Mouse (Mus musculus) thymus, adult 2 months (tissue): ENCODE data around the gene Lama5. TPM values are rescaled to one million over a fixed set of nuclear protein-coding genes. Genes with fewer than 3 reads are reported as not detected.

Experiments used
- DNase-seq: peaks from one replicate; pipeline ENCODE4 v3.0.0; 2021
- H3K27ac ChIP-seq: fragments of 200-500 bp; 2 replicates; pipeline ENCODE4 v1.5.1; 2012; ENCODE audit warnings: low read length, control low read depth; ENCODE audit not compliant: control insufficient read depth, insufficient read depth
- H3K27me3 ChIP-seq: fragments of 200-500 bp; 2 replicates; pipeline ENCODE4 v1.6.1; 2012; ENCODE audit warnings: mild to moderate bottlenecking, low read length, moderate library complexity, mixed read lengths; ENCODE audit not compliant: control insufficient read depth, insufficient read depth
- H3K36me3 ChIP-seq: fragments of 200-500 bp; 2 replicates; pipeline ENCODE4 v1.6.1; 2012; ENCODE audit warnings: mild to moderate bottlenecking, low read length, moderate library complexity; ENCODE audit not compliant: control insufficient read depth, insufficient read depth
- H3K4me1 ChIP-seq: fragments of 200-500 bp; replicated peaks from 2 replicates; pipeline ENCODE4 v1.6.1; 2012; ENCODE audit warnings: low read length; ENCODE audit not compliant: control insufficient read depth, insufficient read depth
- H3K4me3 ChIP-seq: fragments of 200-500 bp; 2 replicates; pipeline ENCODE4 v1.5.1; 2012; ENCODE audit warnings: mild to moderate bottlenecking, low read length, control low read depth, moderate library complexity; ENCODE audit not compliant: control insufficient read depth, insufficient read depth
- CTCF ChIP-seq: fragments of 200-500 bp; IDR thresholded peaks from 2 replicates; pipeline ENCODE4 v1.5.1; 2012; ENCODE audit warnings: mild to moderate bottlenecking, control low read depth, low read length, moderate library complexity, borderline replicate concordance; ENCODE audit not compliant: control insufficient read depth, poor library complexity, insufficient read depth; ENCODE audit errors: extremely low read depth
- POLR2A ChIP-seq: fragments of 200-500 bp; IDR thresholded peaks from 2 replicates; pipeline ENCODE4 v1.6.1; 2012; ENCODE audit warnings: mild to moderate bottlenecking, low read length, control low read depth, moderate library complexity; ENCODE audit not compliant: control insufficient read depth, poor library complexity, insufficient read depth; ENCODE audit errors: extremely low read depth
- WGBS: fragments of 180-500 bp; shearing (Covaris S2); methylation state at CpG from one replicate; pipeline ENCODE4 v1.1.7; 2018; 5-methylcytosine and 5-hydroxymethylcytosine counted together
- polyA plus RNA-seq: library from polyadenylated mRNA; depleted of rRNA; stranded (reverse); fragments of >200 nt; gene quantifications from 2 replicates; pipeline ENCODE4 v1.2.3, GENCODE M21; 2012

Lama5 gene
- polyA plus RNA-seq, 1 experiment, result 13.1 TPM

DNA sequence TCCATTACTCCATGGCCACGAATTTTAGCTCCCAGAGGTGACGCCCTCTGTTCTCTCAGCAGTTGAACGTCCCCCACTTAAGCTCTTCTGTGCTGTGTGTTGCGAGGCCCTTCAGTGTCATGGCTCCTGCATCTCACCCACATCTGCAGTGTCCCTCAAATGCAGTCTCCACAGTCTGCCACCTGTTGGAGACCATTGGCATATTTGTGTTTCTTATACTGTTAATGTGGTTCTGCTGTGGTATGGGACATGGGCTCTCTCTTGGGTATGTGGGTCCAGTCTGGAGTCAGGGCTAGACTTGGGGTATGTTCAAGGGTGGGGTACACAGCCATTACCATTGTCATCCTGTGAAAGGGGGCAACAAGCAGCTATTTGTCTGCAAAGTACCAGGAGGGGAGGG lies 52.5 kb downstream of the Lama5 start:
- Histone ChIP-seq H3K27me3 (no peaks in the 10 kb centered on the region), H3K36me3 (peaks cover 22% of the 10 kb centered on the region), H3K4me3 (no peak overlapping the region), H3K4me1 (peaks cover 13% of the 10 kb centered on the region), H3K27ac (no peak overlapping the region)
- DNase-seq, result no peak
- WGBS, result 88% methylated on average over 4 of the region's 4 CpGs
- TF ChIP-seq POLR2A, result no peak
- TF ChIP-seq CTCF, result no peak

DNA sequence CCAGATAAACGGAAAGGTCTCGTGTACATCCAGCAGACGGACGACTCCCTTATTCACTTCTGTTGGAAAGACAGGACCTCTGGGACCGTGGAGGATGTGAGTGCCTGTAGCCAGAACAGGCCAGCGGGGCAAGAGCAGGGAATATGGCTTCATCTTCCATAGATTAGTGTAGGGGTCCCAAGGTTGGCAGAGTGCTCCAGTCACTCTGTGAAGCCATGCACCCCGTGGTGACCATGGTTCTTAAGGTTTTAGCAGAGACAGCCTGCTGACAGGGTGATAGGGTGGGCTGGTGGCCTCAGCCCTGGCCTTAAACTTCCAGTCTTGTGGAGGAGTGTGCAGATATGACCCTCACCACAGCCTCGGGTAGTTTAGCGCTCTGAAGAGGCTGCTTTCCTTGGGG lies 53.5 kb downstream of the Lama5 start:
- Histone ChIP-seq H3K36me3 (peaks cover 19% of the 10 kb centered on the region), H3K4me3 (peak overlapping the region; percentile 68), H3K27ac (no peak overlapping the region), H3K4me1 (peaks cover 13% of the 10 kb centered on the region), H3K27me3 (no peaks in the 10 kb centered on the region)
- DNase-seq, result no peak
- TF ChIP-seq POLR2A (no peak), CTCF (no peak)
- 7% methylated on average over 9 of the region's 9 CpGs for WGBS

DNA sequence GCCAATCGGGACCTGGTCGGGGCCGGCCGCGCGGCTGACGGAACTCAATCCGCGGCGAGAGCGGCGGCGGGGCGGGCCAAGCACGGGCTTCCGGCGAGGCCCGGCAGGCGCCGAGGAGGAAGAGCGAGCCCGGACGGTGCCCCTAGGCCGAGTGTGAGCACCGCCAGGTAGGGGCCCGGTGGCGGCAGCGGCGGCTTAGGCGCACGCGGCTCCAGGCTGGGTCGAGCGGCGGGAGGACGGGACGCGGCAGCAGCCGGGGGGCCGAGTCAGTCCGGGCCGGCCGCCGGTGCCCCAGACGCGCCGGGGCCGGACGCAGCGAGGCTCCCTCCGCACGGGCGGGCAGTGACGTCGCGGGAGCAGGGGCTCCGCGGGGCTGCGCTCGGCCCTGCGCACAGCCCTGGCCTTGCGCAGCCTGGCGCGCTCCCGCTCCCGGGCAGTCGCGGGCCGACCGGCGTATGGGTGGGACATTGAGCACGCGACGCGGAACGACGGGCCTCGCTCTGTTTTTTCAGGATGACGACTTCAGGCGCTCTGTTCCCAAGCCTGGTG lies 54.1 kb downstream of the Lama5 start:
- WGBS, result under 1% methylated on average over 80 of the region's 80 CpGs

DNA sequence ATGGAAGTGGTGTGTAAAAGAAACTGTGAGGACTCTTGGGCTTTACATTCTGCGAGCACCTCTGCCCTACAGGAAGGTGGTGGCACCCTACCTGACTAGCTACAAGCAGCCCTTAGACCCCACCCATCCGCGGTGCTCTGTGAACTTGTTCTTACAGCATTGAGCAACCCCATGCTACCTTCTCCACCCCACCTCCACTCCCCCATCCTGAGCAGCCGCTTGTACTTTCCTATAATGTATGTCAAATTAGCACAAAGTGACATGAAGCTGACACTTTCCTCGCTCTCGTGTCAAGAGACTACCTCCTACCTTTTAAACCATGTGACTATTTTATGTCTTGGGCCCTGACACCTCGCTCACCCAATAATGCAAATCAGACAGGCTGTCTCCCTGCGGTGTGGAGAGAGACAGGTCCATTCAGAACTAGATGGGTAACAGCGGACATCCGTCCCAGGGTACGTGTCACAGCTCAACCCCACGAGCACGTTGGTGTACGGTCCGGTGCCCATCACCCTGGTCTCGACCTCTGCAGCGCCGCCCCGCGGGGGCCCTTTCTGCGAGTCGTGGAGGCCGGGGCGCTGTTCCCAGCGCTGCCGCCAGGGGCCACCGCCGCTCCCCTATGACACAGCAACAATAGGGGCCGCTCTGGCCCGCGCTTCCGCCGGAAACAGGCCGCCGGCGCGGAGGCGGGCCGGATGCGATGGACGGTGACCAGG lies 54.7 kb downstream of the Lama5 start, which contains the start of gene Adrm1:
Gene Adrm1 (plus strand): TSS at position 680 of the 716 bp plus-strand sequence.
- Histone ChIP-seq H3K4me3 (peak within 1 kb of the TSS; percentile 68), H3K27ac (no peak within 1 kb of the TSS), H3K27me3 (no peaks in the 10 kb centered on the region), H3K4me1 (peaks cover 13% of the 10 kb centered on the region), H3K36me3 (peaks cover 7% of the 10 kb centered on the region; the same call in 1 of the 2 replicates)
- TF ChIP-seq POLR2A (no peak), CTCF (peak; percentile 99)
- DNase-seq, result peak; percentile 98
- WGBS, result 7% methylated on average over 41 of the region's 41 CpGs

More for the DNA sequence above, 54.1 kb downstream of the Lama5 start:
- Histone ChIP-seq H3K27ac (no peak overlapping the region), H3K36me3 (peaks cover 13% of the 10 kb centered on the region), H3K27me3 (no peaks in the 10 kb centered on the region), H3K4me1 (peaks cover 13% of the 10 kb centered on the region), H3K4me3 (peak overlapping the region; percentile 68)
- no peak for DNase-seq
- no peak for TF ChIP-seq CTCF
- TF ChIP-seq POLR2A, result peak; percentile 65; the same call in 1 of the 2 replicates

DNA sequence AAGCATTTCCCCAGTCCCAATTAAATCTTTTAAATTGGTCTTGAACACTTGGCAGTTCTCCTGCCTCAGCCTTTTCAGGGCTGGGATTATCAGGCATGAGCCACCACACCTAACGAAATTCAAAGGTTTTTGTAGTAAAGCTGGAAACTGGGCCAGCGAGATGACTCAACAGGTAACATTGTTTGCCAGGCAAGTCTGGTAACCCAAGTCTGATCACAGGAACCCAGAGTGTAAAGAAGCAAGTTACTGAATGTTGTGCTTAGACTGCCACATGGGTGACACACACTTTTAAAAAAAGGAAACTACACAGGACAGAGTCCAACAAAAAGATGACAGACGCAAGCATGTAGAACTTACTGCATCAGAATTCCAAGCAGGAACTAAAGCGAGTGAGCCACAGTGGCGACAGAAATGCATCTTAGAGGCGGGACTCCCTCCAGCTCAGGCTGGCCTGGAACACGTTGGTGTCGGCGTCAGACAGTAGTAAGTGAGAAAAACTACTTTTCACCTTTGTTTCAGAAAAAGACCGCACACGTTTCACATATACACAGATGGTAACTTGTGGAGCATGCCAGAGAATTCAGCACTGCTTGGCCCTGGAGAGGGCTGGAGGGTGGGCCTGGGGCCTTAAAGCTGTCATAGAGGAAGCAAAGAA lies 55.4 kb downstream of the Lama5 start:
- Histone ChIP-seq H3K36me3 (peaks cover under 1% of the 10 kb centered on the region; the same call in 1 of the 2 replicates), H3K4me1 (peaks cover 13% of the 10 kb centered on the region), H3K27me3 (no peaks in the 10 kb centered on the region), H3K27ac (no peak overlapping the region), H3K4me3 (no peak overlapping the region)
- DNase-seq, result no peak
- TF ChIP-seq POLR2A (no peak), CTCF (no peak)
- WGBS, result 96% methylated on average over 11 of the region's 11 CpGs

DNA sequence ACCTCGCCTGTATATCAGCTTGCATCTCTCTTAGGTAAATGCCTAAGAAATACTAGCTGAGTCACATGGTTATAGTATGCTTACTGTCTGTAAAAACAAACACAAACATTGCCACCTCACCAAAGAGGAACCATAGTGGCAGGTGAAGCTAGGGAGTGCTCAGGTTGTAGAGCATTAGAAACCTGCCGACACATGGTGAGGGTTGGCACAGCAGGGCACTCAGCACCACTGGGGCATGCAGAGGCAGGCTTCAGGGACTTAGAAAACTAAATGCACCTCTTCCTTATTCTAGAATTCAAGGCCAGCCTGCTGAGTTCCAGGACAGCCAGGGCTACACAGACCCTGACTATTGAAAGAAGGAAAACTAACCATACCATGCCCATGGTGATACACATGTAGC lies 58.8 kb downstream of the Lama5 start:
- WGBS, result 93% methylated on average over 2 of the region's 2 CpGs
- no peaks in the 10 kb centered on the region for H3K27me3 ChIP-seq
- no peak overlapping the region for H3K27ac ChIP-seq
- no peaks in the 10 kb centered on the region; the same call in 1 of the 2 replicates for H3K36me3 ChIP-seq
- H3K4me1 ChIP-seq, result peaks cover 3% of the 10 kb centered on the region
- DNase-seq, result no peak
- H3K4me3 ChIP-seq, result no peak overlapping the region
- TF ChIP-seq CTCF, result no peak
- no peak for TF ChIP-seq POLR2A
